Mouse (Mus musculus): ENCODE data around the gene Lst1. TPM values are rescaled to one million over a fixed set of nuclear protein-coding genes. Genes with fewer than 3 reads are reported as not detected.

Lst1 gene
- total RNA-seq, 2 experiments from 2014 or later, result 0.74 to 1.5 TPM

DNA sequence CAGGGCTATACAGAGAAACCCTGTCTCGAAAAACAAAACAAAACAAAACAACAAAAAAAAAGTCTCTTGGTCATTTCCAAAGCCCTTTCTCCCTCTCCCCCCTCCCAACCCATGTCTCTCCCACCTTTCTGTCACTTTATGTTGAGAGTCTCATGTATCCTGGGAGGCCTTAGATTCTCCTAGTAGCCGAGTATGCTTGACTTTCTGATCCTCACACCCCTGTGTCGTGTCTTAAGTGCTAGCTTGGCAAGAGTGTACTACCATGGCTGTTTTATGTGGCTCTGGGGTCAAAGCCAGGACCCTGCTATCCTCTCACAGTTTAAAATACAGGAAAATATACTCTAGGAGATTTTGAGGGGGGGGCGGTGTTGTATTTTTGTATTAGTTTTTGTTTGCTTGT is 894 bp downstream of the Lst1 start:
- intact Hi-C loops (cut with DNase I), result no loop called here
- no peak for DNase-seq

GRCm38 (mm10) chr17:35186681-35187080 is 1.6 kb downstream of the Lst1 start:
- no peak for DNase-seq
- intact Hi-C loops (cut with DNase I), result no loop called here

DNA sequence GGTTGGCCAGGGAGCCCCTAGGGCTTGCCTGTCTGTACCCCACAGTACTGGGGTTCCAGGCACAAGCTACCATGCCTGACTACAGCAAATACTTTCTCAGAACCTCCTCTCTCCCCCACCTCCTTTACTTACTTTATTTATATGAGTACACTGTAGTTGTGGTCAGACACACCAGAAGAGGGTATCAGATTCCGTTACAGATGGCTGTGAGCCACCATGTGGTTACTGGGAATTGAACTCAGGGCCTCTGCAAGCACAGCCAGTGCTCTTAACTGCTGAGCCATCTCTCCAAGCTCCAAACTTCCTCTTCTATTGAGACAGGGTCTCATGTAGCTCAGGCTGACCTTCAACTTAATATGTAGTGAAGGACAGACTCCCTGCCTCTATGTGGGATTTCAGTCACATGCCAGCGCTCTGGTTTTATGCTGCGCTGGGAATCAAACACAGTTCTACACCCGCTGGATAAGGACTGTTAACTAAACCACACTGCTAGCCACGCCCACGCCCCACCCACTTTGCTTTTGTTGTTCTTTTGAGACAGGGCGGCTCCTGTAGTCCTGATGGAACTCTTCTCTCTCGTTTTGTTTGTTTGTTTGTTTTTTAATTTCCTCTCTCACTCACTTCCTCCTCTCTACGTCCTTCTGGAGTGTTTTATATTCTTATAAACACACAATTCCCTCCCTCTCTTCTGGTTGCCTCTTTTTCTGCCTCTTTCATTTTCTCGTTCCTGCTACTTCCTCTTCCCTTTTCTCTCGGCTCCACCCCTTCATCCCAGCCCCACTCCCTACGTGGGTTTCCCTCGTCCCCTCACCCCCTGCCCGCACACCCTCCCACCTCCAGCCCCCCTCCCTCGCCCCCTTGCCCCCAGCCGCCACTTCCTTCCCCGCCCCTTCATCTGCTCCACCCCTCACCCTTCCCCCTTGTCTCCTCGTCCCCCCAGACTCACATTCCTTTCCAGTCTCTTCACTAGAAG is 2.3 kb downstream of the Lst1 start:
- peak; percentile 71 to 72 for DNase-seq

DNA sequence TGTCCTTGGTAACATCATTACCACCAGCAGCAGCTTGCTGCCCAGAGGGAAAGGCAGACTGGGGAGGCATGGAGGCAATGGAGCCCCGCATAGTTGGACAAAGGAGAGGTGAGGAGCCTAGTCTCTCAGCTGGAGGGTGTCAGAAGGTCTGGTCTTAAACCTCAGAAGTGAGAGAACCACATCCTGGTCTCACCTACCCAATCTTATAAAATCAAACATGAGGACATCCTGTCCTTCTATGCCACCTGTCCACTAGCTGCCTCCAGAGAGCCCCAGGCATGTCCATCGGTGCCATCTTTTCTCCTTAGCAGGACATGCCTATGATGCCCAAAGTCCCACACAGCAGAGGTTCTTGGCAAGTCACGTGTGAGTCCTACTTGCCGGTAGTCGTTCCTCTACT is 8.1 kb downstream of the Lst1 start:
- no peak for DNase-seq
- intact Hi-C loops (cut with DNase I), result no loop called here

More for the DNA sequence above, 2.3 kb downstream of the Lst1 start:
- intact Hi-C loops (cut with DNase I), result no loop called here

GRCm38 (mm10) chr17:35178528-35178927 is 9.7 kb downstream of the Lst1 start:
- intact Hi-C loops (cut with DNase I), result loop anchor here (2.0 kb wide), 2 partner anchors 16 to 54 kb away; partner anchors contain the start of genes Atp6v1g2 and Ltb
- DNase-seq, result peak; percentile 72 to 74

DNA sequence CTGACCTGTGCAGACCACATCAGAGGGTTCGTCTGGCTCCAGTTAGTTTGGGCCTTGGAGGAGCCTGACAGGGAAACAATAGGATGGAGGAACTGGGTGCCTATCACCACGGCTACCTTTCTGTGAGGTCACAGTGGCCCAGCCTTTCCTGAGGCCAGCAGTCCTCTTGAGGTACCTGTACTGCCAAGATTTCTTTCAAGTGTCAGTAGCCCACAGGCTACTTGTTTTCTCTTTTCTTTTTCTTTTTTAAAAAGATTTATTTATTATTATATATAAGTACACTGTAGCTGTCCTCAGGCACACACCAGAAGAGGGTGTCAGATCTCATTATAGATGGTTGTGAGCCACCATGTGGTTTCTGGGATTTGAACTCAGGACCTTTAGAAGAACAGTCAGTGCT is 12.3 kb downstream of the Lst1 start, which contains the start of gene Aif1:
Gene Aif1 (minus strand): TSS at position 101 of the 400 bp plus-strand sequence.
- intact Hi-C loops (cut with DNase I), result no loop called here
- DNase-seq, result no peak

- intact Hi-C loops (cut with DNase I), result no loop called here
- DNase-seq, result no peak
These were observed 12.9 kb downstream of the Lst1 start for GRCm38 (mm10) chr17:35175382-35175781.

DNA sequence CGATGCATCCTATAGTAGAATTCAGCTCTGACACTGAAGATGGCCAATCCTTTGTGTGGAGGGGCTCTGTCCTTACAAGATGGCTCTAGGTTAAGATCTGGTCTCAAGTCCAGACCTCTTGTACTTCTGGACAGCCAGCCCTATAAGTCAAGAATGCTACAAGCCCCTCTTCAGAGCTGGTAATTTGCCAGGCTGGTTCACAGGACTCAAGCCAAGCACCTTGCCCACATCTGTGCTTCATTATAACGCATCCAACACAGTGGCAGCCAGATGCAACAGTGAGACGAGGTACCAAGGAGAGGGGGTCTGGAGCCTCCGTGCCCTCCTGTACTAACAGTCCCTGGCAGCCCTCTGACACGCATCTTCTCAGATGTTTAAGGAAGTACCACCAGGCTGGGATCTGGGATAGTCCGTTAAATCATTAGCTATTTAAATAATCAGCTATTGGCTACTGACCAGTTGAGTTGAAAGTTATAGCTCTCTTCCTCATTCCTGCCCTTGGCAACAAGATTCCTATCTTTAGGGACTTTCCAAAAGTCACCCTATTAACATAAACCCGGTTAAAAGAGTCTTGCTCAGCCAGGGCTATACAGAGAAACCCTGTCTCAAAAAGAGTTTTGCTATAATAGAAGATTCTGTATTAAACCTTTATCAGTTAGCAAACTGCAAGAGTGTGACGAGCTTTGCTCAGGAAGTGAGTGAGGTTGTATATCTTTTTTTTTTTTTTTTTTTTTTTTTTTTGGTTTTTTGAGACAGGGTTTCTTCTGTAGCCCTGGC is 13.8 kb downstream of the Lst1 start:
- intact Hi-C loops (cut with DNase I), result no loop called here

GRCm38 (mm10) chr17:35173329-35173728 is 14.9 kb downstream of the Lst1 start:
- DNase-seq, result no peak
- intact Hi-C loops (cut with DNase I), result no loop called here

More for the DNA sequence above, 13.8 kb downstream of the Lst1 start:
- no peak for DNase-seq

- intact Hi-C loops (cut with DNase I), result no loop called here
- DNase-seq, result no peak
These were observed 15.6 kb downstream of the Lst1 start for GRCm38 (mm10) chr17:35172445-35173234.

- intact Hi-C loops (cut with DNase I), result no loop called here
- DNase-seq, result no peak
These were observed 19.6 kb downstream of the Lst1 start for GRCm38 (mm10) chr17:35168541-35169207.

GRCm38 (mm10) chr17:35167794-35168193 is 20.4 kb downstream of the Lst1 start:
- DNase-seq, result no peak
- intact Hi-C loops (cut with DNase I), result no loop called here

DNA sequence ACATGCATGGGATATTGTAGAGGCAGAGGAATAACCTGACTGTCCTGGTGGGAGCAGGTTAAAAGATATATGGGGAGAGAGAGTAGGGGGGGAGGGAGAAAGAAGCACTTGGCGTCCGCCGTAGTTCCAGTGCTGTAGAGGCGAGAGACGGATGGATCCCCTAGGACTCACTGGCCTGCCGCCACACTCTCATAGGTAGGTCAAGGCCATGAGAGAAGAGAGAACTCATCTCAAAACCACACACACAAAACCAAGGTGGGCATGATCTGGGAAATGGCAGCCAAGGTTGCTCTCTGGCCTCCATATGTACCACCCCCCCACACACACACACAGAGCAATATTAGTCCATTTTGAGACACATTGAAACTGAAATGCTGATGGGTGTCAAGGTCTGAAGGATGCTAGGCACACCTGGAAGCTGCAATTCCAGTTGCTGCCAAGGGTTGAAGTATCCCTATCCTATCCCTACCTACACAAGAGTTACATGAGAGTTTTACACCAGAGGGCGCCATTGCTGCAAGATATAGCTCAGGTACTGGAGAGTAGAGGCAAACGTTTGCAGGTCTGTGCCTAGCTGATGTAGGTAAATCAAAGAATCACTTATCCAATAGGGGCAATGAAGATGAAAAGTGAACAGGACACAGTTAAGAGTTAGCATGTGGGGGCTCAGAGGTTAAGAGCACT is 21.7 kb downstream of the Lst1 start:
- DNase-seq, result no peak
- intact Hi-C loops (cut with DNase I), result no loop called here

- DNase-seq, result no peak
- intact Hi-C loops (cut with DNase I), result no loop called here
These were observed 22.6 kb downstream of the Lst1 start for GRCm38 (mm10) chr17:35165451-35166155.

GRCm38 (mm10) chr17:35164568-35165450 is 23.4 kb downstream of the Lst1 start, which contains the start of gene Prrc2a:
TSS of gene Prrc2a (minus strand) at chr17:35164897.
- intact Hi-C loops (cut with DNase I), result no loop called here
- peak; percentile 97 to 98 for DNase-seq

- no peak for DNase-seq
- intact Hi-C loops (cut with DNase I), result no loop called here
These were observed 24.0 kb downstream of the Lst1 start for GRCm38 (mm10) chr17:35164218-35164567.

DNA sequence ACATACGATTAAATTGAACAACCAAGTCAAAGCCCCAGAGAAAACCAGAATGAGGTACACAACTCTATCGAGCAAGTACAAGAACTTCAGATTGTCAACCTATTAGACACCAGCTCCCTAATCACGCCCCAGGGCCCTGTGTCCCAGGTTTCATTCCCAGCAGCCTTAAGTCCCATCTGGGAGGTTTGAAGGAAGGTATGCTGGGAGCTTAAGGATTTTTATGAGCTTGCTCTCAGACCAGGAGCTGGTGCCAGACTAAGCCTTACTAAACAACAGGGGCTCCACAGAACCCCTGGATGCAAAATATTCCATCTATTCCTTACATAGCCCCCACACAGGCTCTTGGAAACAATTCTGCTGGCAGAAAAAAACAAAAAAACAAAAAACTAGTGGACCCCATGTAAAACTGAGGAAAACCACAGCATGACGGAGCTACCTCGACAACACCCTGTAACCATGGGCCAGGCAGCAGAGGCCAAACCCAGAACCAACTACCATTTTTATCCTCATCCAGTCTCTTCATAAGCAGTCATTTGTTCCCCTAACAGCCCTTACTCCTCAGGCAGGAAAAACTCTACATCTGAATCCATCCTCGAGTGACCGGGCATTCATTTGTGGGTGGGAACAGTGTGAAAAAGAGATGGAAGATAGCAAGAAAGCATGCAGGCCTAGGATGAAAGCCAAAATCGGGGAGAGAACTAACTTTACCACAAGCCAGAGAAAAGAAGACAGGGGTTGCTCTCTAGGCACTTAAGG is 24.7 kb downstream of the Lst1 start:
- intact Hi-C loops (cut with DNase I), result no loop called here
- no peak for DNase-seq
